8 mouse cellular contexts compared by ENCODE assay signal in the genomic region with DNA sequence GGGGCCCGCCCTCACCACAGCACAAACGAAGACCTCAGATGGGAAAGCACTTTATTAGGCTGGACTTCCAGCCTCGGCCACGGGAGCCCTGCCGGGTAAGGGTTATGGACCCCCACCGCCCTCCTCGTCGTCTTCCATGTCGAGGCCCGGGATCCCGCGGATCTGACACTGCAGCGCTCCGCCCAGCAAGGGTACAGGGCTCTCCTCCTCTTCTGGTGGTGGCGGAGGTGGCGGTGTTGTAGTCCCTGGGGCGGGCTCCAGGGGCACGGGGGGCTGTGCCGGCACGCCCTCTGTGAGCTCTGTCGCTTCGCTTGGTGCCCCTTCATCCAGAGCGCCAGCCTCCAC. TPM values are rescaled to one million over a fixed set of nuclear protein-coding genes. Genes with fewer than 3 reads are reported as not detected.
A peak's percentile ranks its signal among the peaks of the same experiment; 100 is the strongest.
DNase-seq lines count a peak whose midpoint lies in the region; ATAC-seq and TF ChIP-seq lines count a peak whose summit lies in the region.

No protein-coding gene starts in this region.

- H3K79me2 ChIP-seq in C2C12 (ENCODE audit: control insufficient read depth, insufficient read depth) = peaks cover 76% of the 10 kb centered on the region

- DNase-seq in cerebellum, postnatal 25 days = no peak
- DNase-seq in forebrain, embryonic 14.5 days (ENCODE audit: low spot score) = no peak
- DNase-seq in liver, postnatal 0 days = no peak
- no peak for DNase-seq in cerebellum, adult 8-10 months
- DNase-seq in adipocyte (ENCODE audit: low spot score) = no peak
- no peak for DNase-seq in cerebellum, postnatal 14 days

- no peaks in the 10 kb centered on the region for H3K9me3 ChIP-seq in forebrain, embryonic 14.5 days (replicated peaks; ENCODE audit: control insufficient read depth, low read length)
- no peaks in the 10 kb centered on the region for H3K9me3 ChIP-seq in liver, postnatal 0 days (ENCODE audit: low read length)

- peak overlapping the region; percentile 93 for H3K4me2 ChIP-seq in forebrain, embryonic 14.5 days (ENCODE audit: low read length)
- peak overlapping the region; percentile 96 for H3K4me2 ChIP-seq in liver, postnatal 0 days (ENCODE audit: low read depth, low read length)

- no peak for TF ChIP-seq CTCF in C2C12 (IDR thresholded peaks at IDR 0.05; ENCODE audit: control insufficient read depth, insufficient read depth, insufficient read length)
- TF ChIP-seq CTCF in liver, postnatal 0 days (IDR thresholded peaks at IDR 0.05; ENCODE audit: low read depth) = peak; percentile 28; the same call in 1 of the 2 replicates

- peak overlapping the region; percentile 93 for H3K27ac ChIP-seq in forebrain, embryonic 14.5 days (ENCODE audit: low read depth, low read length)
- peak overlapping the region; percentile 93 for H3K27ac ChIP-seq in liver, postnatal 0 days (ENCODE audit: low read depth)

- peak overlapping the region; percentile 83 for H3K9ac ChIP-seq in forebrain, embryonic 14.5 days (ENCODE audit: low read length)
- H3K9ac ChIP-seq in liver, postnatal 0 days (replicated peaks) = peak overlapping the region; percentile 79

- H3K4me1 ChIP-seq in forebrain, embryonic 14.5 days (ENCODE audit: control insufficient read depth, insufficient read depth, low read length) = peaks cover 15% of the 10 kb centered on the region
- peaks cover 18% of the 10 kb centered on the region; the same call in 1 of the 2 replicates for H3K4me1 ChIP-seq in liver, postnatal 0 days (ENCODE audit: insufficient read depth)

- TF ChIP-seq EP300 in liver, postnatal 0 days (IDR thresholded peaks at IDR 0.05; ENCODE audit: low read depth) = no peak

- peak; percentile 60; the same call in 1 of the 2 replicates for ATAC-seq in cerebellum, adult (ENCODE audit: insufficient number of reproducible peaks, low FRiP score, low TSS enrichment)
- ATAC-seq in forebrain, embryonic 14.5 days = peak; percentile 71
- peak; percentile 62 for ATAC-seq in liver, postnatal 0 days

- peaks cover 29% of the 10 kb centered on the region for H3K36me3 ChIP-seq in C2C12 (ENCODE audit: control insufficient read depth, insufficient read depth)
- peaks cover 45% of the 10 kb centered on the region for H3K36me3 ChIP-seq in forebrain, embryonic 14.5 days (ENCODE audit: control insufficient read depth, insufficient read depth, low read length)
- H3K36me3 ChIP-seq in liver, postnatal 0 days (replicated peaks; ENCODE audit: insufficient read depth, low read length) = peaks cover 26% of the 10 kb centered on the region

- H3ac ChIP-seq in C2C12 (ENCODE audit: control insufficient read depth, insufficient read length, low read depth) = peak overlapping the region; percentile 94

- peaks cover 39% of the 10 kb centered on the region for H3K79me3 ChIP-seq in C2C12 (ENCODE audit: low read depth)

- H3K4me3 ChIP-seq in C2C12 (ENCODE audit: insufficient read depth, poor library complexity, severe bottlenecking) = peak overlapping the region; percentile 92
- peak overlapping the region; percentile 95 for H3K4me3 ChIP-seq in forebrain, embryonic 14.5 days (ENCODE audit: low read depth, low read length)
- peak overlapping the region; percentile 88 for H3K4me3 ChIP-seq in liver, postnatal 0 days (ENCODE audit: low read depth, low read length)

- WGBS in forebrain, embryonic 14.5 days = under 1% methylated on average over 22 of the region's 23 CpGs
- WGBS in liver, postnatal 0 days (ENCODE audit: insufficient replicate concordance) = 1% methylated on average over 23 of the region's 23 CpGs

- H3K27me3 ChIP-seq in C2C12 (ENCODE audit: control insufficient read depth, insufficient read depth, insufficient read length) = no peaks in the 10 kb centered on the region
- no peaks in the 10 kb centered on the region for H3K27me3 ChIP-seq in forebrain, embryonic 14.5 days (replicated peaks; ENCODE audit: control insufficient read depth, insufficient read depth, low read length)
- H3K27me3 ChIP-seq in liver, postnatal 0 days (ENCODE audit: insufficient read depth, low read length) = no peaks in the 10 kb centered on the region

TF ChIP-seq in C2C12, 6 proteins besides CTCF, POLR2A, EP300 and RAD21:
- no peak for TF ChIP-seq MYOG (IDR thresholded peaks at IDR 0.05; ENCODE audit: control insufficient read depth, extremely low read depth, insufficient read length)
- TF ChIP-seq FOSL1 (IDR thresholded peaks at IDR 0.05; ENCODE audit: insufficient read depth, low read length, poor library complexity, severe bottlenecking) = no peak
TF ChIP-seq in C2C12: peak in this region for 0.

RNA-seq across cellular contexts. Expression of a gene that starts 0.3 kb away (rescaled TPM):
- 27.3 TPM for polyA plus RNA-seq in C2C12 (2012; fragmentation: generic; extraction: Trizol)
- polyA plus RNA-seq in forebrain, embryonic 14.5 days (2014; fragmentation: Nextera tagmentation; extraction: Ambion mirVana) = 33.9 and 40.1 TPM in 2 replicates
- polyA plus RNA-seq in liver, postnatal 0 days (2015; fragmentation: Nextera tagmentation; extraction: Ambion mirVana) = 14.5 and 17.3 TPM in 2 replicates

RNA-seq across cellular contexts. Expression of a gene that starts 29.0 kb away (rescaled TPM):
- 10.9 TPM for polyA plus RNA-seq in C2C12 (2012; fragmentation: generic; extraction: Trizol)
- 66.6 and 82.4 TPM in 2 replicates for polyA plus RNA-seq in forebrain, embryonic 14.5 days (2014; fragmentation: Nextera tagmentation; extraction: Ambion mirVana)
- 21.5 and 23.8 TPM in 2 replicates for polyA plus RNA-seq in liver, postnatal 0 days (2015; fragmentation: Nextera tagmentation; extraction: Ambion mirVana)

RNA-seq across cellular contexts. Expression of a gene that starts 36.8 kb away (rescaled TPM):
- 46.9 TPM for polyA plus RNA-seq in C2C12 (2012; fragmentation: generic; extraction: Trizol)
- 51.0 and 66.1 TPM in 2 replicates for polyA plus RNA-seq in forebrain, embryonic 14.5 days (2014; fragmentation: Nextera tagmentation; extraction: Ambion mirVana)
- 20.2 and 20.7 TPM in 2 replicates for polyA plus RNA-seq in liver, postnatal 0 days (2015; fragmentation: Nextera tagmentation; extraction: Ambion mirVana)
